Mouse (Mus musculus) stomach, embryonic 14.5 days (tissue): ENCODE measurements around the gene Man2b1. TPM values are rescaled to one million over a fixed set of nuclear protein-coding genes. Genes with fewer than 3 reads are reported as not detected.
"Not testable (repeated sequence)": the region's sequence is repeated elsewhere in the genome, so short reads cannot be mapped to it uniquely, and the experiment has no call there.

Experiments used
- ATAC-seq: fragments of 200-750 bp; cut with Nextera tagmentation; 2 replicates; pipeline ENCODE4 v1.8.0; 2017; ENCODE audit warnings: low read depth, moderate TSS enrichment; ENCODE audit not compliant: insufficient number of reproducible peaks, insufficient read depth, low FRiP score
- H3K27ac ChIP-seq: fragments of 300-500 bp; sonication (generic); 2 replicates; pipeline ENCODE4 v1.5.1; 2014; ENCODE audit warnings: mild to moderate bottlenecking, low read length, moderate library complexity, mixed read lengths
- H3K27me3 ChIP-seq: fragments of 300-500 bp; sonication (generic); 2 replicates; pipeline ENCODE4 v1.6.1; 2014; ENCODE audit warnings: low read length, control low read depth, mixed read lengths; ENCODE audit not compliant: control insufficient read depth, insufficient read depth
- H3K36me3 ChIP-seq: fragments of 300-500 bp; sonication (generic); 2 replicates; pipeline ENCODE4 v1.6.1; 2014; ENCODE audit warnings: mild to moderate bottlenecking, control low read depth, low read length, moderate library complexity, mixed read lengths; ENCODE audit not compliant: control insufficient read depth, insufficient read depth
- H3K4me1 ChIP-seq: fragments of 300-500 bp; sonication (generic); 2 replicates; pipeline ENCODE4 v1.6.1; 2014; ENCODE audit warnings: low read length, control low read depth, mixed read lengths; ENCODE audit not compliant: control insufficient read depth, insufficient read depth
- H3K4me2 ChIP-seq: fragments of 300-500 bp; sonication (generic); replicated peaks from 2 replicates; pipeline ENCODE4 v1.6.1; 2014; ENCODE audit warnings: low read depth, low read length, control low read depth
- H3K4me3 ChIP-seq: fragments of 300-500 bp; sonication (generic); 2 replicates; pipeline ENCODE4 v1.5.1; 2014; ENCODE audit warnings: low read depth, low read length, control low read depth
- H3K9ac ChIP-seq: fragments of 300-500 bp; sonication (generic); replicated peaks from 2 replicates; pipeline ENCODE4 v1.6.1; 2014; ENCODE audit warnings: low read depth, mild to moderate bottlenecking, control low read depth, low read length, moderate library complexity, mixed read lengths
- H3K9me3 ChIP-seq: fragments of 300-500 bp; sonication (generic); 2 replicates; pipeline ENCODE4 v1.6.1; 2016; ENCODE audit warnings: low read depth, low read length, control low read depth; ENCODE audit not compliant: control insufficient read depth
- WGBS: fragments of 180-500 bp; shearing (Covaris S2); extraction: QIAGEN DNeasy Blood & Tissue Kit; methylation state at CpG from one replicate; pipeline ENCODE4 v1.1.7; 2014; 5-methylcytosine and 5-hydroxymethylcytosine counted together
- polyA plus RNA-seq: library from polyadenylated mRNA; unstranded; fragments of >200 nt; fragmentation: Nextera tagmentation; extraction: Ambion mirVana; gene quantifications from 2 replicates; pipeline ENCODE4 v1.2.1, GENCODE M21; 2014

Man2b1 gene
- polyA plus RNA-seq, 1 experiment from 2014 or later: 41.5 TPM

GRCm38 (mm10) chr8:85119052-85119981 is 36.2 kb downstream of the Man2b1 start:
- Histone ChIP-seq H3K4me1 (no peaks in the 10 kb centered on the region), H3K9me3 (no peaks in the 10 kb centered on the region), H3K4me2 (peak overlapping the region; percentile 70), H3K36me3 (no peaks in the 10 kb centered on the region), H3K9ac (peak overlapping the region; percentile 60), H3K27ac (peak overlapping the region; percentile 71; the same call in 1 of the 2 replicates), H3K27me3 (no peaks in the 10 kb centered on the region), H3K4me3 (peak overlapping the region; percentile 60)
- WGBS: 7% methylated on average over 37 of the region's 37 CpGs
- ATAC-seq: peak; percentile 93

- not testable (repeated sequence) for H3K9me3 ChIP-seq, H3K9ac ChIP-seq, H3K27ac ChIP-seq, H3K36me3 ChIP-seq, ATAC-seq, H3K4me2 ChIP-seq, H3K4me3 ChIP-seq, H3K4me1 ChIP-seq, H3K27me3 ChIP-seq
- WGBS: 84% methylated on average over 5 of the region's 5 CpGs
These were observed 37.2 kb downstream of the Man2b1 start for GRCm38 (mm10) chr8:85120251-85120650.

GRCm38 (mm10) chr8:85122995-85123394 is 39.9 kb downstream of the Man2b1 start, which contains the start of gene Zfp791:
Gene Zfp791, minus strand, starts transcription at chr8:85123095.
- Histone ChIP-seq H3K27ac (no peak within 1 kb of the TSS), H3K4me3 (no peak within 1 kb of the TSS)
- 72% methylated on average over 3 of the region's 3 CpGs for WGBS

GRCm38 (mm10) chr8:85123691-85124090 is 40.6 kb downstream of the Man2b1 start:
- 93% methylated on average over 8 of the region's 8 CpGs for WGBS
- Histone ChIP-seq H3K27ac (no peak overlapping the region), H3K27me3 (no peaks in the 10 kb centered on the region), H3K4me3 (no peak overlapping the region), H3K9me3 (no peaks in the 10 kb centered on the region), H3K4me2 (no peak overlapping the region), H3K9ac (no peak overlapping the region), H3K4me1 (no peaks in the 10 kb centered on the region), H3K36me3 (no peaks in the 10 kb centered on the region)
- no peak for ATAC-seq

More at GRCm38 (mm10) chr8:85122995-85123394, 39.9 kb downstream of the Man2b1 start, which contains the start of gene Zfp791:
- Histone ChIP-seq H3K4me1 (no peaks in the 10 kb centered on the region), H3K27me3 (no peaks in the 10 kb centered on the region), H3K9me3 (no peaks in the 10 kb centered on the region), H3K9ac (no peak within 1 kb of the TSS), H3K36me3 (no peaks in the 10 kb centered on the region), H3K4me2 (no peak within 1 kb of the TSS)
- ATAC-seq: no peak

- no peak for ATAC-seq
- Histone ChIP-seq H3K4me3 (no peak overlapping the region), H3K4me1 (no peaks in the 10 kb centered on the region), H3K36me3 (no peaks in the 10 kb centered on the region), H3K27ac (no peak overlapping the region), H3K9ac (no peak overlapping the region), H3K9me3 (no peaks in the 10 kb centered on the region), H3K27me3 (no peaks in the 10 kb centered on the region), H3K4me2 (no peak overlapping the region)
- whole genome bisulfite sequencing: 81% methylated on average over 1 of the region's 1 CpGs
These were observed 49.3 kb downstream of the Man2b1 start for GRCm38 (mm10) chr8:85132335-85132734.

GRCm38 (mm10) chr8:85135690-85136089 is 52.6 kb downstream of the Man2b1 start:
- H3K36me3 ChIP-seq, H3K9ac ChIP-seq, ATAC-seq, H3K4me3 ChIP-seq, H3K4me2 ChIP-seq, H3K27ac ChIP-seq, H3K27me3 ChIP-seq, H3K4me1 ChIP-seq, H3K9me3 ChIP-seq: not testable (repeated sequence)
- 85% methylated on average over 2 of the region's 2 CpGs for WGBS

- H3K4me2 ChIP-seq: no peak overlapping the region
- no peak for ATAC-seq
- WGBS: 96% methylated on average over 4 of the region's 4 CpGs
- no peak overlapping the region for H3K4me3 ChIP-seq
- peaks cover 6% of the 10 kb centered on the region for H3K9me3 ChIP-seq
- H3K4me1 ChIP-seq: no peaks in the 10 kb centered on the region
- H3K27me3 ChIP-seq: no peaks in the 10 kb centered on the region
- no peaks in the 10 kb centered on the region for H3K36me3 ChIP-seq
- no peak overlapping the region for H3K9ac ChIP-seq
- H3K27ac ChIP-seq: no peak overlapping the region
These were observed 59.4 kb downstream of the Man2b1 start for GRCm38 (mm10) chr8:85142516-85142915.
